Mouse (Mus musculus): ENCODE results near the gene Ank2. TPM values are rescaled to one million over a fixed set of nuclear protein-coding genes. Genes with fewer than 3 reads are reported as not detected.

Gene Ank2
- polyA plus RNA-seq, 1 experiment from 2014 or later = 131 TPM

GRCm38 (mm10) chr3:127169114-127169513 is 330.0 kb downstream of the Ank2 start:
- no peak for ATAC-seq (ENCODE audit: low FRiP score)
- H3K9me3 ChIP-seq (replicated peaks) = no peaks in the 10 kb centered on the region
- WGBS = 78% methylated on average over 1 of the region's 1 CpGs

GRCm38 (mm10) chr3:127163749-127164148 is 335.4 kb downstream of the Ank2 start:
- H3K27me3 ChIP-seq = peaks cover 15% of the 10 kb centered on the region
- 58% methylated on average over 3 of the region's 3 CpGs for WGBS
- no peak for ATAC-seq (ENCODE audit: low FRiP score)
- peaks cover 19% of the 10 kb centered on the region for H3K4me1 ChIP-seq
- H3K4me3 ChIP-seq = no peak overlapping the region
- H3K4me2 ChIP-seq (replicated peaks) = no peak overlapping the region
- H3K27ac ChIP-seq = no peak overlapping the region
- H3K36me3 ChIP-seq = no peaks in the 10 kb centered on the region
- no peaks in the 10 kb centered on the region for H3K9me3 ChIP-seq (replicated peaks)
- H3K9ac ChIP-seq = no peak overlapping the region

More at GRCm38 (mm10) chr3:127169114-127169513, 330.0 kb downstream of the Ank2 start:
- Histone ChIP-seq H3K4me1 (0 out of 2 replicates have a peak, but pooled peaks cover 3% of the 10 kb centered on the region), H3K4me2 (replicated peaks) (no peak overlapping the region), H3K27me3 (peaks cover 6% of the 10 kb centered on the region; the same call in 1 of the 2 replicates), H3K27ac (no peak overlapping the region), H3K4me3 (no peak overlapping the region), H3K9ac (no peak overlapping the region), H3K36me3 (no peaks in the 10 kb centered on the region)

- Histone ChIP-seq H3K4me3 (peak overlapping the region; percentile 58), H3K9me3 (replicated peaks) (no peaks in the 10 kb centered on the region), H3K27me3 (peaks cover 15% of the 10 kb centered on the region), H3K36me3 (no peaks in the 10 kb centered on the region), H3K4me2 (replicated peaks) (peak overlapping the region; percentile 100), H3K27ac (peak overlapping the region; percentile 35; the same call in 1 of the 2 replicates), H3K4me1 (peaks cover 19% of the 10 kb centered on the region), H3K9ac (peak overlapping the region; percentile 59)
- under 1% methylated on average over 41 of the region's 41 CpGs for WGBS
- ATAC-seq (ENCODE audit: low FRiP score) = peak; percentile 89
Measured at GRCm38 (mm10) chr3:127161998-127162712, 337.0 kb downstream of the Ank2 start.

GRCm38 (mm10) chr3:127161085-127161837 is 337.9 kb downstream of the Ank2 start:
- Histone ChIP-seq H3K4me2 (replicated peaks) (peak overlapping the region; percentile 100), H3K27me3 (peaks cover 15% of the 10 kb centered on the region), H3K4me3 (peak overlapping the region; percentile 58), H3K9me3 (replicated peaks) (no peaks in the 10 kb centered on the region), H3K9ac (peak overlapping the region; percentile 59; the same call in 1 of the 2 replicates), H3K27ac (no peak overlapping the region), H3K4me1 (peaks cover 19% of the 10 kb centered on the region), H3K36me3 (no peaks in the 10 kb centered on the region)
- WGBS = 4% methylated on average over 23 of the region's 23 CpGs
- ATAC-seq (ENCODE audit: low FRiP score) = no peak

- Histone ChIP-seq H3K27ac (no peak overlapping the region), H3K9ac (no peak overlapping the region), H3K4me2 (replicated peaks) (no peak overlapping the region), H3K27me3 (no peaks in the 10 kb centered on the region), H3K4me3 (no peak overlapping the region), H3K9me3 (replicated peaks) (no peaks in the 10 kb centered on the region), H3K4me1 (peaks cover 15% of the 10 kb centered on the region), H3K36me3 (no peaks in the 10 kb centered on the region)
- no peak for ATAC-seq (ENCODE audit: low FRiP score)
- 89% methylated on average over 3 of the region's 3 CpGs for WGBS
Measured at GRCm38 (mm10) chr3:127157706-127158105, 341.4 kb downstream of the Ank2 start.

GRCm38 (mm10) chr3:127156080-127156479 is 343.1 kb downstream of the Ank2 start:
- Histone ChIP-seq H3K4me1 (peaks cover under 1% of the 10 kb centered on the region), H3K36me3 (no peaks in the 10 kb centered on the region), H3K4me2 (replicated peaks) (no peak overlapping the region), H3K9me3 (replicated peaks) (no peaks in the 10 kb centered on the region), H3K27me3 (no peaks in the 10 kb centered on the region), H3K9ac (no peak overlapping the region), H3K27ac (no peak overlapping the region), H3K4me3 (no peak overlapping the region)
- WGBS = 90% methylated on average over 9 of the region's 9 CpGs
- ATAC-seq (ENCODE audit: low FRiP score) = no peak

GRCm38 (mm10) chr3:127153861-127154260 is 345.3 kb downstream of the Ank2 start:
- Histone ChIP-seq H3K27ac (no peak overlapping the region), H3K36me3 (no peaks in the 10 kb centered on the region), H3K4me3 (no peak overlapping the region), H3K4me2 (replicated peaks) (no peak overlapping the region), H3K27me3 (no peaks in the 10 kb centered on the region), H3K9ac (no peak overlapping the region), H3K4me1 (no peaks in the 10 kb centered on the region), H3K9me3 (replicated peaks) (no peaks in the 10 kb centered on the region)
- no peak for ATAC-seq (ENCODE audit: low FRiP score)
- WGBS = 88% methylated on average over 3 of the region's 3 CpGs

GRCm38 (mm10) chr3:127153443-127153842 is 345.7 kb downstream of the Ank2 start:
- no peak overlapping the region for H3K27ac ChIP-seq
- no peak for ATAC-seq (ENCODE audit: low FRiP score)
- H3K36me3 ChIP-seq = no peaks in the 10 kb centered on the region
- no peak overlapping the region for H3K4me3 ChIP-seq
- 78% methylated on average over 3 of the region's 3 CpGs for WGBS
- H3K4me2 ChIP-seq (replicated peaks) = no peak overlapping the region
- H3K27me3 ChIP-seq = no peaks in the 10 kb centered on the region
- no peaks in the 10 kb centered on the region for H3K9me3 ChIP-seq (replicated peaks)
- H3K9ac ChIP-seq = no peak overlapping the region
- H3K4me1 ChIP-seq = no peaks in the 10 kb centered on the region

GRCm38 (mm10) chr3:127148648-127149047 is 350.5 kb downstream of the Ank2 start:
- WGBS = 95% methylated on average over 3 of the region's 3 CpGs
- H3K4me3 ChIP-seq = no peak overlapping the region

GRCm38 (mm10) chr3:127140590-127140989 is 358.6 kb downstream of the Ank2 start:
- Histone ChIP-seq H3K27ac (no peak overlapping the region), H3K9ac (no peak overlapping the region), H3K9me3 (replicated peaks) (no peaks in the 10 kb centered on the region), H3K4me3 (no peak overlapping the region), H3K36me3 (no peaks in the 10 kb centered on the region), H3K27me3 (no peaks in the 10 kb centered on the region), H3K4me1 (no peaks in the 10 kb centered on the region), H3K4me2 (replicated peaks) (no peak overlapping the region)
- ATAC-seq (ENCODE audit: low FRiP score) = no peak
- WGBS = 92% methylated on average over 9 of the region's 9 CpGs

More at GRCm38 (mm10) chr3:127148648-127149047, 350.5 kb downstream of the Ank2 start:
- no peak for ATAC-seq (ENCODE audit: low FRiP score)
- Histone ChIP-seq H3K27me3 (no peaks in the 10 kb centered on the region), H3K27ac (no peak overlapping the region), H3K36me3 (no peaks in the 10 kb centered on the region), H3K9me3 (replicated peaks) (no peaks in the 10 kb centered on the region), H3K4me2 (replicated peaks) (no peak overlapping the region), H3K9ac (no peak overlapping the region), H3K4me1 (no peaks in the 10 kb centered on the region)

- Histone ChIP-seq H3K4me3 (no peak overlapping the region), H3K9ac (no peak overlapping the region), H3K36me3 (no peaks in the 10 kb centered on the region), H3K27me3 (no peaks in the 10 kb centered on the region), H3K4me2 (replicated peaks) (no peak overlapping the region), H3K4me1 (no peaks in the 10 kb centered on the region; the same call in 1 of the 2 replicates), H3K9me3 (replicated peaks) (no peaks in the 10 kb centered on the region), H3K27ac (no peak overlapping the region)
- ATAC-seq (ENCODE audit: low FRiP score) = no peak
- WGBS = 83% methylated on average over 2 of the region's 2 CpGs
Measured at GRCm38 (mm10) chr3:127139638-127140037, 359.5 kb downstream of the Ank2 start.

GRCm38 (mm10) chr3:127137508-127137907 is 361.6 kb downstream of the Ank2 start:
- H3K36me3 ChIP-seq = no peaks in the 10 kb centered on the region
- H3K4me3 ChIP-seq = no peak overlapping the region
- no peak overlapping the region for H3K4me2 ChIP-seq (replicated peaks)
- H3K27me3 ChIP-seq = no peaks in the 10 kb centered on the region
- H3K27ac ChIP-seq = no peak overlapping the region
- no peak overlapping the region for H3K9ac ChIP-seq
- H3K4me1 ChIP-seq = peaks cover 4% of the 10 kb centered on the region; the same call in 1 of the 2 replicates
- WGBS = 73% methylated on average over 5 of the region's 5 CpGs
- ATAC-seq (ENCODE audit: low FRiP score) = no peak
- no peaks in the 10 kb centered on the region for H3K9me3 ChIP-seq (replicated peaks)

All from hindbrain, embryonic 12.5 days (tissue).